Mouse (Mus musculus) heart, postnatal 0 days (tissue): ENCODE results near the gene Prdm16.

Source experiments
- CTCF ChIP-seq: IDR thresholded peaks from 2 replicates; pipeline ENCODE4 v1.5.1; 2016; ENCODE audit warnings: antibody characterized with exemption, control low read depth, low read depth
- EP300 ChIP-seq: IDR thresholded peaks from 2 replicates; pipeline ENCODE4 v1.6.1; 2016; ENCODE audit warnings: antibody characterized with exemption, low read depth

DNA sequence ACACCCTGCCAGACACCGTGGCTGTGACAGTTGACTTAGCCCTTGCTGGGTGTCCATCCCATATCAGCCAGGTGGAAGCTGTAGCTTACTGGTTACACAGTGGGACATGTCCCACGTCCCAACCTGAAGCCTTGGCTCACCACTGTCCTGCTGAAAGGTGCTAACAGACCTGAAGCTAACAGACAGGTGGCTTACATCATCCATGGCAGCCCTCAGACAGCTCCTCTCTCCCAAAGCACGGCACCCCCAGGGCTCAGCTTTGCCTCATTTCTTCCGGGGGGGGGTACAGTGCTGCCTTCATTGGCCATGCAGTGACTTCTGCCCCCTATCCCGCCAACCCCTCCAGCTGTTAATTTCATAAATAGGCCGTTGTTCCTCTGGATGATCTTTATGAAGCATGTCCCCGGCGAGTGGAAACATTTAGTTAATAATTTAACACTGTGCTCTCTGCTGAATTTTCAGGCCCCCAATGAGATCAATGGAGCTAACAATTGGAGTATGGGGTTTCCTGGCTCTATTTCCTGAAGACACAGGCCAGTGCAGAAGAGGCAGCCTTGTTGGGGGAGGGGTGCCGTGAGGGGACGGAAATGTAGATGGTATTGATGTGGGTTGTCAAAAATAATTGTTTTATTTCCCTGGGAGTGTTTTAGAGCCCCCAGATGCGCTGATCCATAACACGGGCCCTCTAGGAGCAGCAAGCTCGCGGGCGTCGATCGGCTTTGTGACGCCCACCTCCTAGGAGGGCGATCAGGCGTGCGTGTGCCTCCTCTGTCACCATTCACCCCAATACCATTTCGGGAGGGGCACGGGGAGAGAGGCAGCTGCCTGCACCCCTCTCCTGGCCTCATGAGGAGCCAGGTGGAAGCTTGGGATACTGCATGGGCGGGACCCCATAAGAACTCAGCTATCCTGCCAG lies 236.2 kb downstream of the Prdm16 start:
- TF ChIP-seq CTCF (no peak), EP300 (no peak)
